Mouse (Mus musculus) cortical plate, adult 2 months (tissue): Measurements from ENCODE around the gene Gnb1l.

ENCODE experiments used
- CTCF ChIP-seq: fragments of 200-500 bp; IDR thresholded peaks from 2 replicates; pipeline ENCODE4 v1.5.1; 2011; ENCODE audit warnings: mild to moderate bottlenecking, control low read depth, low read length; ENCODE audit not compliant: insufficient read depth; ENCODE audit errors: extremely low read depth
- POLR2A ChIP-seq: fragments of 200-500 bp; IDR thresholded peaks from 2 replicates; pipeline ENCODE4 v1.6.1; 2011; ENCODE audit warnings: mild to moderate bottlenecking, low read length, control low read depth; ENCODE audit not compliant: insufficient read depth; ENCODE audit errors: extremely low read depth

DNA sequence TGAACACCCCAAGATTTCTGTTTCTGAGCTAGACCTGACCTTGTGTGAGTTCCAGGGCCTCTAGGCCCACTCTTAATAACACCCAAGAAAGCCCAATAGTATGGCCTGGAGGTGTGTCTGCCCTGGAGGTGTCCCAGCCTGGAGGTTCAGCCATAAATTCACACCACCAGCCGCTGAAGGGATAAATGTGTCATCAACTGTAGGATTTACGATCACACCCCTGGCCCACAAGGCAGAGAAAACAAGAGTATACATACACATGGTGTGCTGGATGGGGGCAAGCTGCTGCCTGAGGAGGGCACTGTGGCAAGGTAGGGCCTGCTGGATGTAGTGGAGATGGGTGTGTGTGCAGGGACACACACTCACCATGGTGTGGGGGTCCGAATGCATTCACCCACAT lies 114.8 kb downstream of the Gnb1l start:
- TF ChIP-seq POLR2A (no peak), CTCF (no peak)
